ENCODE assay signal across 1 mouse cellular context in genomic region chr4:116708201-116708764, GRCm38 (mm10).
TF ChIP-seq lines count a peak whose summit lies in the region.

Gene Mmachc (minus strand): TSS chr4:116708406.
Gene Ccdc163 (plus strand): TSS chr4:116708509.

TF ChIP-seq in CH12.LX, 34 proteins besides CTCF, POLR2A, EP300 and RAD21 (continued from another document):
- TF ChIP-seq MAX (IDR thresholded peaks at IDR 0.05; ENCODE audit: low read length) (peak; percentile 93), BHLHE40 (IDR thresholded peaks at IDR 0.05; ENCODE audit: low read depth, low read length) (peak; percentile 52; the same call in 1 of the 2 replicates), SIN3A (IDR thresholded peaks at IDR 0.05; ENCODE audit: low read length) (peak; percentile 94), ZMIZ1 (IDR thresholded peaks at IDR 0.05; ENCODE audit: low read depth, low read length) (peak; percentile 60), POLR2AphosphoS2 (IDR thresholded peaks at IDR 0.05; ENCODE audit: low read depth, low read length) (peak; percentile 91; the same call in 1 of the 2 replicates), ZC3H11A (IDR thresholded peaks at IDR 0.05; ENCODE audit: low read depth, low read length) (no peak), USF1 (IDR thresholded peaks at IDR 0.05; ENCODE audit: low read depth, low read length) (no peak; the same call in 1 of the 2 replicates), NELFE (IDR thresholded peaks at IDR 0.05; ENCODE audit: low read depth, low read length) (peak; percentile 64), NRF1 (IDR thresholded peaks at IDR 0.05; ENCODE audit: low read depth, low read length) (peak; percentile 37), SMC3 (IDR thresholded peaks at IDR 0.05; ENCODE audit: low read depth, low read length) (no peak), MXI1 (IDR thresholded peaks at IDR 0.05; ENCODE audit: low read depth, low read length) (peak; percentile 92), JUN (IDR thresholded peaks at IDR 0.05; ENCODE audit: insufficient read depth, low read depth, low read length) (no peak), USF2 (conservative IDR thresholded peaks at IDR 0.05; ENCODE audit: low read depth, low read length) (no peak), RCOR1 (conservative IDR thresholded peaks at IDR 0.05; ENCODE audit: low read depth, low read length) (no peak), MAFK (IDR thresholded peaks at IDR 0.05; ENCODE audit: insufficient replicate concordance, low read length) (no peak), KAT2A (IDR thresholded peaks at IDR 0.05; ENCODE audit: insufficient replicate concordance, low read length) (peak; percentile 100), MAZ (IDR thresholded peaks at IDR 0.05; ENCODE audit: low read depth, low read length) (no peak), ZNF384 (IDR thresholded peaks at IDR 0.05; ENCODE audit: low read depth, low read length) (no peak)
